Mouse (Mus musculus): Measurements from ENCODE around the gene Tmem132b. TPM values are rescaled to one million over a fixed set of nuclear protein-coding genes. Genes with fewer than 3 reads are reported as not detected.
"Not testable (repeated sequence)": the region's sequence is repeated elsewhere in the genome, so short reads cannot be mapped to it uniquely, and the experiment has no call there.

Tmem132b gene
- 0.36 and 0.62 TPM in 2 replicates for polyA plus RNA-seq (2014; fragmentation: Nextera tagmentation; extraction: Ambion mirVana)

GRCm38 (mm10) chr5:125531634-125532033 is at the start of gene Tmem132b:
Gene Tmem132b (plus strand): TSS chr5:125531774.
- H3K9ac ChIP-seq (replicated peaks; ENCODE audit: low read depth, low read length), result 0 out of 2 replicates have a peak within 1 kb of the TSS, but pooled peaks have one; percentile 14
- WGBS, result under 1% methylated on average over 25 of the region's 25 CpGs
- peaks cover 50% of the 10 kb centered on the region for H3K27me3 ChIP-seq (ENCODE audit: control insufficient read depth, insufficient read depth, low read length)
- ATAC-seq (ENCODE audit: insufficient number of reproducible peaks, insufficient read depth, low FRiP score, low read depth), result peak; percentile 42; the same call in 1 of the 2 replicates
- H3K27ac ChIP-seq (ENCODE audit: low read length), result no peak within 1 kb of the TSS
- 0 out of 2 replicates have a peak, but pooled peaks cover 4% of the 10 kb centered on the region for H3K4me1 ChIP-seq (ENCODE audit: control insufficient read depth, insufficient read depth, low read length)
- H3K4me3 ChIP-seq (ENCODE audit: low read depth, low read length), result peak within 1 kb of the TSS; percentile 35
- H3K4me2 ChIP-seq (replicated peaks; ENCODE audit: low read depth, low read length), result peak within 1 kb of the TSS; percentile 82
- H3K36me3 ChIP-seq (ENCODE audit: control insufficient read depth, insufficient read depth, low read length), result no peaks in the 10 kb centered on the region
- H3K9me3 ChIP-seq (ENCODE audit: control insufficient read depth, low read depth, low read length), result 0 out of 2 replicates have a peak, but pooled peaks cover under 1% of the 10 kb centered on the region

DNA sequence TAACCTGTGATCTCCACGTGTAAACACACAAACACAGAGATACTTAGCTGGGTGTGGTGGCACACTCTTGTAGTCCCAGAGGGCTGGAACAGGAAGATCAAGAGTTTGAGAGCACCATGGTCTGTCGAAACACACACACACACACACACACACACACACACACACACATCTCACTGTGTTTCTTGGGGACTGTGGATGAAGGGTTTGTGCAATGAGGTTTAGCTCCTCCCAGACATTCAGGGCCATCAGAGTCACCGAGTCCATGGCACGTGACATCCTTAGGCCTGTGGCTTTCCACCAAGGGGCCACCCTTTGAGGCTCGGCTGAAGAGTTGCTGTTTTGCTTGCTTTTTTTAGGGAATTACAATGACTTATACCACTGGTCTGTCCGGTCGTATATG is 49.1 kb upstream of the Tmem132b start:
- Histone ChIP-seq H3K27me3 (ENCODE audit: control insufficient read depth, insufficient read depth, low read length) (no peaks in the 10 kb centered on the region), H3K9ac (replicated peaks; ENCODE audit: low read depth, low read length) (no peak overlapping the region), H3K27ac (ENCODE audit: low read length) (no peak overlapping the region), H3K9me3 (ENCODE audit: control insufficient read depth, low read depth, low read length) (no peaks in the 10 kb centered on the region), H3K36me3 (ENCODE audit: control insufficient read depth, insufficient read depth, low read length) (peaks cover 16% of the 10 kb centered on the region; the same call in 1 of the 2 replicates), H3K4me1 (ENCODE audit: control insufficient read depth, insufficient read depth, low read length) (peaks cover 10% of the 10 kb centered on the region), H3K4me3 (ENCODE audit: low read depth, low read length) (no peak overlapping the region), H3K4me2 (replicated peaks; ENCODE audit: low read depth, low read length) (no peak overlapping the region)
- 88% methylated on average over 7 of the region's 7 CpGs for WGBS
- ATAC-seq (ENCODE audit: insufficient number of reproducible peaks, insufficient read depth, low FRiP score, low read depth), result no peak

GRCm38 (mm10) chr5:125483712-125484611 is 47.6 kb upstream of the Tmem132b start:
- ATAC-seq (ENCODE audit: insufficient number of reproducible peaks, insufficient read depth, low FRiP score, low read depth), result no peak

GRCm38 (mm10) chr5:125485031-125485778 is 46.4 kb upstream of the Tmem132b start:
- no peak overlapping the region for H3K9ac ChIP-seq (replicated peaks; ENCODE audit: low read depth, low read length)
- H3K36me3 ChIP-seq (ENCODE audit: control insufficient read depth, insufficient read depth, low read length), result peaks cover 18% of the 10 kb centered on the region; the same call in 1 of the 2 replicates
- H3K27me3 ChIP-seq (ENCODE audit: control insufficient read depth, insufficient read depth, low read length), result no peaks in the 10 kb centered on the region
- peaks cover 6% of the 10 kb centered on the region; the same call in 1 of the 2 replicates for H3K4me1 ChIP-seq (ENCODE audit: control insufficient read depth, insufficient read depth, low read length)
- no peak for ATAC-seq (ENCODE audit: insufficient number of reproducible peaks, insufficient read depth, low FRiP score, low read depth)
- 95% methylated on average over 4 of the region's 4 CpGs for WGBS
- no peaks in the 10 kb centered on the region for H3K9me3 ChIP-seq (ENCODE audit: control insufficient read depth, low read depth, low read length)
- H3K4me3 ChIP-seq (ENCODE audit: low read depth, low read length), result no peak overlapping the region
- H3K27ac ChIP-seq (ENCODE audit: low read length), result no peak overlapping the region
- no peak overlapping the region for H3K4me2 ChIP-seq (replicated peaks; ENCODE audit: low read depth, low read length)

More at GRCm38 (mm10) chr5:125483712-125484611, 47.6 kb upstream of the Tmem132b start:
- no peak overlapping the region for H3K27ac ChIP-seq (ENCODE audit: low read length)
- 80% methylated on average over 5 of the region's 6 CpGs for WGBS
- peaks cover 6% of the 10 kb centered on the region; the same call in 1 of the 2 replicates for H3K4me1 ChIP-seq (ENCODE audit: control insufficient read depth, insufficient read depth, low read length)
- no peak overlapping the region for H3K4me3 ChIP-seq (ENCODE audit: low read depth, low read length)
- H3K27me3 ChIP-seq (ENCODE audit: control insufficient read depth, insufficient read depth, low read length), result no peaks in the 10 kb centered on the region
- no peak overlapping the region for H3K9ac ChIP-seq (replicated peaks; ENCODE audit: low read depth, low read length)
- H3K4me2 ChIP-seq (replicated peaks; ENCODE audit: low read depth, low read length), result no peak overlapping the region
- H3K9me3 ChIP-seq (ENCODE audit: control insufficient read depth, low read depth, low read length), result no peaks in the 10 kb centered on the region
- peaks cover 16% of the 10 kb centered on the region; the same call in 1 of the 2 replicates for H3K36me3 ChIP-seq (ENCODE audit: control insufficient read depth, insufficient read depth, low read length)

GRCm38 (mm10) chr5:125486088-125486487 is 45.5 kb upstream of the Tmem132b start:
- Histone ChIP-seq H3K4me2 (replicated peaks; ENCODE audit: low read depth, low read length) (no peak overlapping the region), H3K27me3 (ENCODE audit: control insufficient read depth, insufficient read depth, low read length) (no peaks in the 10 kb centered on the region), H3K4me3 (ENCODE audit: low read depth, low read length) (no peak overlapping the region), H3K9ac (replicated peaks; ENCODE audit: low read depth, low read length) (no peak overlapping the region), H3K4me1 (ENCODE audit: control insufficient read depth, insufficient read depth, low read length) (no peaks in the 10 kb centered on the region), H3K27ac (ENCODE audit: low read length) (no peak overlapping the region), H3K36me3 (ENCODE audit: control insufficient read depth, insufficient read depth, low read length) (peaks cover 26% of the 10 kb centered on the region; the same call in 1 of the 2 replicates), H3K9me3 (ENCODE audit: control insufficient read depth, low read depth, low read length) (no peaks in the 10 kb centered on the region)
- ATAC-seq (ENCODE audit: insufficient number of reproducible peaks, insufficient read depth, low FRiP score, low read depth), result no peak
- WGBS, result 83% methylated on average over 1 of the region's 1 CpGs

GRCm38 (mm10) chr5:125487375-125488115 is 44.0 kb upstream of the Tmem132b start:
- no peak for ATAC-seq (ENCODE audit: insufficient number of reproducible peaks, insufficient read depth, low FRiP score, low read depth)
- Histone ChIP-seq H3K9ac (replicated peaks; ENCODE audit: low read depth, low read length) (0 out of 2 replicates have a peak overlapping the region, but pooled peaks have one; percentile 6), H3K27ac (ENCODE audit: low read length) (no peak overlapping the region), H3K4me3 (ENCODE audit: low read depth, low read length) (no peak overlapping the region), H3K4me1 (ENCODE audit: control insufficient read depth, insufficient read depth, low read length) (no peaks in the 10 kb centered on the region), H3K9me3 (ENCODE audit: control insufficient read depth, low read depth, low read length) (no peaks in the 10 kb centered on the region), H3K36me3 (ENCODE audit: control insufficient read depth, insufficient read depth, low read length) (peaks cover 35% of the 10 kb centered on the region; the same call in 1 of the 2 replicates), H3K4me2 (replicated peaks; ENCODE audit: low read depth, low read length) (no peak overlapping the region), H3K27me3 (ENCODE audit: control insufficient read depth, insufficient read depth, low read length) (no peaks in the 10 kb centered on the region)
- WGBS, result 76% methylated on average over 11 of the region's 11 CpGs

DNA sequence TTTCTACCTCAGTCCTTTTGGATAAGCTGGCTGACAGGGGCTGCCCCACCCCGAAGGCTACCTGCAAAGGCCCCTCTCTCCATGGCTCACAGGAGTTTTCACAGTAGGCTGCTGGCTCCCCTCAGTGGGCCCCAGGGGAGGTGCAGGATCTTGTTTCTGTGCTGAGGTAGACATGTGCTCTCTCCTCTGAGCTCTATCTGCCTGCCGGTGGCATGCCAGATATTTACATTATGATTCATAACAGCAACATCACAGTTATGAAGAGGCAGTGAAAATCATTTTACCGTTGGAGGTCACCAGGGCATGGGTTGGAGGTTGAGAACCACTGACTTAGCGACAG is 43.5 kb upstream of the Tmem132b start:
- Histone ChIP-seq H3K27ac (ENCODE audit: low read length) (no peak overlapping the region), H3K4me2 (replicated peaks; ENCODE audit: low read depth, low read length) (no peak overlapping the region), H3K36me3 (ENCODE audit: control insufficient read depth, insufficient read depth, low read length) (peaks cover 34% of the 10 kb centered on the region; the same call in 1 of the 2 replicates), H3K4me3 (ENCODE audit: low read depth, low read length) (no peak overlapping the region), H3K9me3 (ENCODE audit: control insufficient read depth, low read depth, low read length) (no peaks in the 10 kb centered on the region), H3K4me1 (ENCODE audit: control insufficient read depth, insufficient read depth, low read length) (no peaks in the 10 kb centered on the region), H3K9ac (replicated peaks; ENCODE audit: low read depth, low read length) (no peak overlapping the region), H3K27me3 (ENCODE audit: control insufficient read depth, insufficient read depth, low read length) (no peaks in the 10 kb centered on the region)
- ATAC-seq (ENCODE audit: insufficient number of reproducible peaks, insufficient read depth, low FRiP score, low read depth), result no peak
- 55% methylated on average over 4 of the region's 4 CpGs for WGBS

- not testable (repeated sequence) for H3K9ac ChIP-seq (replicated peaks; ENCODE audit: low read depth, low read length); H3K9me3 ChIP-seq (ENCODE audit: control insufficient read depth, low read depth, low read length); H3K4me3 ChIP-seq (ENCODE audit: low read depth, low read length); H3K4me2 ChIP-seq (replicated peaks; ENCODE audit: low read depth, low read length); H3K27ac ChIP-seq (ENCODE audit: low read length); H3K27me3 ChIP-seq (ENCODE audit: control insufficient read depth, insufficient read depth, low read length); ATAC-seq (ENCODE audit: insufficient number of reproducible peaks, insufficient read depth, low FRiP score, low read depth); H3K4me1 ChIP-seq (ENCODE audit: control insufficient read depth, insufficient read depth, low read length)
- peaks cover 29% of the 10 kb centered on the region; the same call in 1 of the 2 replicates for H3K36me3 ChIP-seq (ENCODE audit: control insufficient read depth, insufficient read depth, low read length)
- 90% methylated on average over 5 of the region's 5 CpGs for WGBS
Measured at GRCm38 (mm10) chr5:125488953-125489352, 42.6 kb upstream of the Tmem132b start.
